Mouse (Mus musculus): ENCODE results near the gene Fitm2. TPM values are rescaled to one million over a fixed set of nuclear protein-coding genes. Genes with fewer than 3 reads are reported as not detected.

The Fitm2 gene
- polyA plus RNA-seq, 1 experiment from 2014 or later: 9.8 TPM

DNA sequence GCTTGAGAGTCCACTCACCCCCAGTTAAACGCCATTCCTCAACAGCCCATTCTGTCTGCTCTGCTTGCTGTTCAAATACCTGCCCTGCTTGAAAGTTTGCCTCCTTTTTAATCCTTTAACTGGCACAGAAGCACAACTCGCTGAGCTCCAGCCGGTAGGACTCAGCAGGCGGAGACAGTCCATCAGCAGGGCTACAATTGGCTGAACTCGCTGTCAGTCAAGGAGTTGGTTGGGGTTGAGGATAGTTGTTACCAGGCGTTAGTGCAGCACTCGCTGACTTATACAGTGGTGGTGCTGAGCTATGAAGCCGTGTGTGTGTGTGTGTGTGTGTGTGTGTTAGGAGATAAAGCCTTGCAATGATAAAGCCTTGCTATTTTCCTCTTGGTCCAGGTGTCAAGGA, 11.8 kb downstream of the Fitm2 start:
- DNase-seq (ENCODE audit: low spot score): no peak
- H3K27ac ChIP-seq (replicated peaks): no peak overlapping the region
- no peak overlapping the region for H3K4me3 ChIP-seq
- H3K27me3 ChIP-seq (ENCODE audit: low read depth, poor library complexity, severe bottlenecking): peaks cover 17% of the 10 kb centered on the region
- H3K9me3 ChIP-seq (replicated peaks): no peaks in the 10 kb centered on the region
- H3K36me3 ChIP-seq: no peaks in the 10 kb centered on the region
- 88% methylated on average over 8 of the region's 8 CpGs for WGBS
- H3K4me1 ChIP-seq: peaks cover 10% of the 10 kb centered on the region; the same call in 1 of the 2 replicates

DNA sequence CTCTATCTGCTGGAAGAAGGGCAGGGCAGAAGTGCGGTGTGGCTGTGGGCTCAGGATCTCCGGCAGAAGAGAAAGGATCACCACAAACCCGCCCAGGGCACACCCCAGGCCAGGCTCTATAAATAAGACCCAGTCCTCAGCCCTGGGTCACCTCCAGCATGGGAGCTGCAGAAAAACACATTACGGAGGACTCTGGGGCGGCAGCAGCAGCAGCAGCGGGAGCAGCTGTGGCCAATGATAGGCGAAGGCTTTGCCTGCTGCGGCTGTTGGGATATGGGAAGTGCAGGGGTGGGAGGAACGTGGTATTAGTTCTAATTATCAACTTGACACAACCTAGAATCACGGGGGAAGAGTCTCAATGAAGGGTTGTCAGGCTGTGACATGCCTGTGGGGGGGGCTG, 13.0 kb downstream of the Fitm2 start:
- no peak overlapping the region for H3K4me3 ChIP-seq
- peaks cover 10% of the 10 kb centered on the region; the same call in 1 of the 2 replicates for H3K4me1 ChIP-seq
- peaks cover 17% of the 10 kb centered on the region for H3K27me3 ChIP-seq (ENCODE audit: low read depth, poor library complexity, severe bottlenecking)
- no peak for DNase-seq (ENCODE audit: low spot score)
- 52% methylated on average over 10 of the region's 10 CpGs for WGBS
- H3K9me3 ChIP-seq (replicated peaks): no peaks in the 10 kb centered on the region
- no peak overlapping the region for H3K27ac ChIP-seq (replicated peaks)
- peaks cover 3% of the 10 kb centered on the region; the same call in 1 of the 2 replicates for H3K36me3 ChIP-seq

- 60% methylated on average over 27 of the region's 27 CpGs for whole genome bisulfite sequencing
Observed at GRCm38 (mm10) chr2:163458539-163459265, 13.7 kb downstream of the Fitm2 start.

GRCm38 (mm10) chr2:163453378-163453777, 19.1 kb downstream of the Fitm2 start:
- DNase-seq (ENCODE audit: low spot score): no peak
- H3K27me3 ChIP-seq (ENCODE audit: low read depth, poor library complexity, severe bottlenecking): peaks cover 4% of the 10 kb centered on the region
- H3K36me3 ChIP-seq: peaks cover 36% of the 10 kb centered on the region; the same call in 1 of the 2 replicates
- no peaks in the 10 kb centered on the region for H3K4me1 ChIP-seq
- no peak overlapping the region for H3K27ac ChIP-seq (replicated peaks)
- WGBS: 89% methylated on average over 13 of the region's 13 CpGs
- H3K4me3 ChIP-seq: no peak overlapping the region
- no peaks in the 10 kb centered on the region for H3K9me3 ChIP-seq (replicated peaks)

More at GRCm38 (mm10) chr2:163458539-163459265, 13.7 kb downstream of the Fitm2 start:
- Histone ChIP-seq H3K4me1 (peaks cover 10% of the 10 kb centered on the region; the same call in 1 of the 2 replicates), H3K27me3 (ENCODE audit: low read depth, poor library complexity, severe bottlenecking) (peaks cover 17% of the 10 kb centered on the region), H3K4me3 (no peak overlapping the region), H3K27ac (replicated peaks) (no peak overlapping the region), H3K9me3 (replicated peaks) (no peaks in the 10 kb centered on the region), H3K36me3 (peaks cover 10% of the 10 kb centered on the region; the same call in 1 of the 2 replicates)
- no peak for DNase-seq (ENCODE audit: low spot score)

- Histone ChIP-seq H3K9me3 (replicated peaks) (no peaks in the 10 kb centered on the region), H3K36me3 (peaks cover 36% of the 10 kb centered on the region; the same call in 1 of the 2 replicates), H3K27ac (replicated peaks) (no peak overlapping the region), H3K27me3 (ENCODE audit: low read depth, poor library complexity, severe bottlenecking) (no peaks in the 10 kb centered on the region), H3K4me3 (no peak overlapping the region), H3K4me1 (no peaks in the 10 kb centered on the region)
- 91% methylated on average over 6 of the region's 6 CpGs for WGBS
- no peak for DNase-seq (ENCODE audit: low spot score)
Observed at GRCm38 (mm10) chr2:163452738-163453137, 19.7 kb downstream of the Fitm2 start.

DNA sequence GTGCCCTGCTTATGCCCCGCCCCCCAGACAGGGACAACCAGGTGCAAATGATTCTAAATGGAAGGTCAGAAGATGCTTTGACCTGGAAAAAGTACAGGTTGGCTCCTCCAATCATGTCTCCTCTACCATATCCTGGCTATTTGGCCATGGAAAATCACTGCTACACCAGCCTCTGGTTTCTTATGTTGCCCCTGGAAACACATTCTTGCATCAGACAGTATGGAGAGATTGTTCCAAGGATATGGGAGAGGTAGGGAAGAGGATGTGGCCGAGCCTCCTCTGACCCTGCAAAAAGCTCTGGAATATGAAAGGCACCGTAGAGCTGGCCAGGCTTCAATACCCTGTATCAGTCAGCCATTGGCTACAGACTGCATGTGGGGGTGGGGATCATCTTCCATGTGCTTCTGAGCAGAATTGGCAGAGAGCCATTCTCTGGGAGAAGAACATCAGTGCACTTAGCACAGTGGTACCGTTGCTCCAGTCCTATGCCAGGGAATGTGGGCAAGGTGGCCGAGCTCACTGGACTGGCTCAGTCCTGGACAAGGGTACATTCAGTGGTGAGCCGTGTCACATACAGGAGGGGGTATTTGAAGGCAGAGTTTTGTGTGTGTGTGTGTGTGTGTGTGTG, 21.6 kb downstream of the Fitm2 start:
- H3K9me3 ChIP-seq (replicated peaks): no peaks in the 10 kb centered on the region
- peaks cover 2% of the 10 kb centered on the region; the same call in 1 of the 2 replicates for H3K4me1 ChIP-seq
- no peak for DNase-seq (ENCODE audit: low spot score)
- H3K27me3 ChIP-seq (ENCODE audit: low read depth, poor library complexity, severe bottlenecking): no peaks in the 10 kb centered on the region
- H3K4me3 ChIP-seq: no peak overlapping the region
- peaks cover 46% of the 10 kb centered on the region; the same call in 1 of the 2 replicates for H3K36me3 ChIP-seq
- 83% methylated on average over 6 of the region's 6 CpGs for WGBS
- no peak overlapping the region for H3K27ac ChIP-seq (replicated peaks)

DNA sequence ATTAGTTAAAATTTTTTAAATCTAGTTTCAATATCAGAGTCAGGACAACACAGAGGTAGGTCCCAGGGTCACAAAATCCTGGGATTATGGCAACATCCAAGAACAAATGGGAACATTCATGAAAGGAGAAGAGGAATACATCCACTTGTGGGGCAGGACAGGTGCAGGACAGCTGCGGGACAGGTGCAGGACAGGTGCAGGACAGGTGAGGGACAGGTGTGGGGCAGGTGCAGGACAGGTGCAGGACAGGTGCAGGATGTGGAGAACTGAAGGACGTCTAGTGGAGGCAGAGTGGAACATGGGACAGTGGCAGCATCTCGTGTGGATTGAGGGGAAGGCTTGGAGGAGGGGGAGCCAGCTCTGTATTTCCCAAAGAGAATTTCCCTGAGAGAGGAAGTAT, 23.2 kb downstream of the Fitm2 start:
- Histone ChIP-seq H3K4me3 (no peak overlapping the region), H3K27me3 (ENCODE audit: low read depth, poor library complexity, severe bottlenecking) (no peaks in the 10 kb centered on the region), H3K27ac (replicated peaks) (no peak overlapping the region), H3K9me3 (replicated peaks) (no peaks in the 10 kb centered on the region), H3K36me3 (peaks cover 43% of the 10 kb centered on the region; the same call in 1 of the 2 replicates), H3K4me1 (peaks cover 5% of the 10 kb centered on the region; the same call in 1 of the 2 replicates)
- no peak for DNase-seq (ENCODE audit: low spot score)
- 65% methylated on average over 3 of the region's 3 CpGs for WGBS

GRCm38 (mm10) chr2:163447375-163447774, 25.1 kb downstream of the Fitm2 start:
- Histone ChIP-seq H3K4me3 (no peak overlapping the region), H3K9me3 (replicated peaks) (no peaks in the 10 kb centered on the region), H3K27ac (replicated peaks) (no peak overlapping the region), H3K4me1 (peaks cover 10% of the 10 kb centered on the region; the same call in 1 of the 2 replicates), H3K36me3 (peaks cover 33% of the 10 kb centered on the region; the same call in 1 of the 2 replicates), H3K27me3 (ENCODE audit: low read depth, poor library complexity, severe bottlenecking) (no peaks in the 10 kb centered on the region)
- no peak for DNase-seq (ENCODE audit: low spot score)
- 86% methylated on average over 12 of the region's 12 CpGs for WGBS

DNA sequence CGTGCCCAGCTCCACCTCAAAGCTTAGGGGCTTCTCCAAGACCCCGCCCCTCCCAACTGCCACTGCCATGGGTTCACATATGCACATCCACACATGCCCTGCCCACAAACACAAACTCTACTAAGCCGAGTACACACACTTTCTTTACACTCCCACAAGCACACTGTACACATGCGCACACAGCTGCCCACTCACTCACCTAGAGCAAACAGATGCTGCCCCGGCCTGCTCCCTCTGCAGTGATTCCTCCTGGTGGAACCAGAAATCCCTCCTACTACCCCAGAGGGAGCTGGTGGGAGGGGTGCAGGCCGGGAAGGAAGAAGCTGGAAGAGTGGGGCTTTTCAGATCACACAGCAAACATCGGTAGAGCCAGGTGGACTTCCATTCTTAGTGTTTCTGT, 28.4 kb downstream of the Fitm2 start:
- Histone ChIP-seq H3K27me3 (ENCODE audit: low read depth, poor library complexity, severe bottlenecking) (peaks cover 3% of the 10 kb centered on the region; the same call in 1 of the 2 replicates), H3K36me3 (peaks cover 11% of the 10 kb centered on the region; the same call in 1 of the 2 replicates), H3K4me3 (no peak overlapping the region), H3K27ac (replicated peaks) (no peak overlapping the region), H3K4me1 (peaks cover 20% of the 10 kb centered on the region), H3K9me3 (replicated peaks) (no peaks in the 10 kb centered on the region)
- no peak for DNase-seq (ENCODE audit: low spot score)
- 77% methylated on average over 7 of the region's 7 CpGs for WGBS

DNA sequence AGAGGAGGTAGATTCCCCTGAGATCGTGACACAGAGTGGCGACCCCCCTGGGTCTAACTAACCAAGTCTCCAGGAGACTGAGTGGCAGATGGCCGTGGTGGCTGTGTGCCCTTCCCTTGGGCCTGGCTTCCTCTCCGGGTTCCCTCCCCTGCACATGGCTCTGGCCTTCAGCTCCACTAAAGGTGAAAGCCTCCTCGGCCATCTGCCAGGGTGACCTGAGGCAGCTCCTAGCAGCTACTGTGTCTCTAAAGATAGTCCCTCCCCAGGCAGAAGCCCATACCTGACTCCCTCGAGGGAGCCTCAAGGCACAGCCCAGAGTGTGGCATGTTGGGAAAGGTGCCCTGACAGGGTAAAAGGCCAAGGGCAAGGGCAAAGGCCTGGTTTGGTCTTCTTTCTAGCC, 28.9 kb downstream of the Fitm2 start:
- H3K36me3 ChIP-seq: peaks cover 11% of the 10 kb centered on the region; the same call in 1 of the 2 replicates
- 71% methylated on average over 6 of the region's 6 CpGs for WGBS
- DNase-seq (ENCODE audit: low spot score): no peak
- peaks cover 7% of the 10 kb centered on the region for H3K27me3 ChIP-seq (ENCODE audit: low read depth, poor library complexity, severe bottlenecking)
- H3K4me3 ChIP-seq: no peak overlapping the region
- no peak overlapping the region for H3K27ac ChIP-seq (replicated peaks)
- peaks cover 25% of the 10 kb centered on the region for H3K4me1 ChIP-seq
- H3K9me3 ChIP-seq (replicated peaks): no peaks in the 10 kb centered on the region

DNA sequence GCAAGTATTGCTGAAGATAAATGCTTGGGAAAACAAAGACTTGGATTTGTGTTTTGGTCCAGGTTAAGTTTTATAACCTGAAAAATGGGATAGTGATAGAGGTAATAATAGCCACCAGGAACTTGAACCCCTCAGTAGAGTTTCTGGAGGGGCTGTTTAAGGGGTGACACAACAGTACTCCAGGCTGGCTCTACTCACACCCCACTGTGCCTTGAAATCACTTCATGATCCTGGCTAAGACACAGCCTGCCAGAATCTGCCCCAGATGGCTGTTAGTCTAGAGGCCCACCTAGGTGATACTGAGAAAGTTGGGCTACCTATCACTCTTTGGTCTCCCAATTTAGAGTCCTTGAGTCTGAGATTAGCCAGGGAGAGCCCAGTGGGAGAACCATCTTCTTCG, 32.9 kb downstream of the Fitm2 start:
- Histone ChIP-seq H3K36me3 (no peaks in the 10 kb centered on the region), H3K9me3 (replicated peaks) (no peaks in the 10 kb centered on the region), H3K4me1 (peaks cover 31% of the 10 kb centered on the region), H3K4me3 (peak overlapping the region; percentile 82), H3K27ac (replicated peaks) (no peak overlapping the region), H3K27me3 (ENCODE audit: low read depth, poor library complexity, severe bottlenecking) (peaks cover 23% of the 10 kb centered on the region)
- DNase-seq (ENCODE audit: low spot score): no peak
- 59% methylated on average over 1 of the region's 1 CpGs for WGBS

- WGBS: 2% methylated on average over 30 of the region's 30 CpGs
- Histone ChIP-seq H3K4me1 (peaks cover 34% of the 10 kb centered on the region), H3K27me3 (ENCODE audit: low read depth, poor library complexity, severe bottlenecking) (peaks cover 23% of the 10 kb centered on the region), H3K27ac (replicated peaks) (peak overlapping the region; percentile 86), H3K36me3 (no peaks in the 10 kb centered on the region), H3K9me3 (replicated peaks) (no peaks in the 10 kb centered on the region), H3K4me3 (peak overlapping the region; percentile 82)
- DNase-seq (ENCODE audit: low spot score): peak; percentile 53
Observed at GRCm38 (mm10) chr2:163438619-163439451, 33.6 kb downstream of the Fitm2 start.

Data from midbrain, embryonic 10.5 days (tissue).